Mouse (Mus musculus) left cerebral cortex, postnatal 25 days (tissue): ENCODE data around the gene Olfm3. TPM values are rescaled to one million over a fixed set of nuclear protein-coding genes. Genes with fewer than 3 reads are reported as not detected.
A peak's percentile ranks its signal among the peaks of the same experiment; 100 is the strongest.

ENCODE experiments used
- DNase-seq, 2 experiments: peaks; one replicate each; pipeline ENCODE4 v3.0.0; 2022; ENCODE audit warnings: low spot score in 2 of 2, mixed read lengths in 1 of 2
- intact Hi-C: fragments of 180-260 bp; cut with DNase I; formaldehyde crosslinking; loops from one replicate; pipeline ENCODE4 v1.15.1; 2025
- total RNA-seq, 2 experiments: library from RNA; stranded (reverse); gene quantifications; 2 replicates each; pipeline ENCODE4 v1.2.3; 2021

The Olfm3 gene
- total RNA-seq = 10 to 100 TPM; 38.2 to 46.2 TPM

DNA sequence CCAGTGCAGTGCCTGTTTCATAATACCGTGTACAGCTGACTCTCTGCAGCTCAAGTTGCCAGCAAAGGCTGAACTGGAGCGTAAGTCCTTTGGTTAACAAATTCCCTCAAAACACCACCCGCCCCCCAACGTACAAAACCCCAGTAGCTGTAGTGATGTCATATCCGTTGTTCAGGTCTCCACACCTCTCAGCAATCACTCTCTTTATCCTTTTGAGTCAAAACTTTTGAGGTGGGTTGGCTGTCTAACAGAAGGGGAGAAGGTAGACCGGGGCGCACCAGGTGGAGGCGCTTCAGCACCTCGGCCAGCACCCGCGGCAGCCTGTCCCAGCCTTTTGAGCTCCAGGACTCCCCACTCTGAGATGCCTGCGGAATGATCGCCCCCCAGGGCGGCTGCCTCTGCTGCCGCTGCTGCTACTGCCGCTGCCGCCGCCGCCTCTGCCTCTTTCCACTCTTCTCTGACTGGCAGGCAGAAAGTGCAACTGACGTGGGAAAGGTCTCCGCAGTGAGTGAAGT lies at the start of gene Olfm3:
Gene Olfm3 (plus strand): TSS at position 155 of the 515 bp plus-strand sequence.
- DNase-seq = peak; percentile 52 to 64
- intact Hi-C loops = loop anchor here (10.0 kb wide), 2 partner anchors 211 to 631 kb away; no protein-coding TSS in a partner anchor

DNA sequence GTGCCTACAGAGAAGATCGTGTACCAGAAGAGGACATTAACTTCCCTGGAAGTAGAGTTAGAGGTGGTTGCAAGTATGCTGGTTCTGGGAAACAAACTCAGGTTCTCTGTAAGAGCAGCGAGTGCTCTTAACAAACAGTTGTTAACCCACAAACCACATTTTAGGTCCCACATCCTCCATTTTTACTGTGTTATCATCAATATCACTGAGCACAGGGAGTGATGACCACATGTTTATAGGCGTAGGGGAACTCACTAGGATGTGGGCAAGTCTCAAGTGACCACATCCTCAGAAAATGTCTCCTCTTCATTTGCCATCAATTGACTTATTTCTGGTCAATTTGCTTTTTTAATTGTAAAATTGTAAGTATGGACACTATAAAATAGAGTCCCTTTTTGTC lies 14.1 kb upstream of the Olfm3 start:
- no peak for DNase-seq
- intact Hi-C loops = no loop called here

DNA sequence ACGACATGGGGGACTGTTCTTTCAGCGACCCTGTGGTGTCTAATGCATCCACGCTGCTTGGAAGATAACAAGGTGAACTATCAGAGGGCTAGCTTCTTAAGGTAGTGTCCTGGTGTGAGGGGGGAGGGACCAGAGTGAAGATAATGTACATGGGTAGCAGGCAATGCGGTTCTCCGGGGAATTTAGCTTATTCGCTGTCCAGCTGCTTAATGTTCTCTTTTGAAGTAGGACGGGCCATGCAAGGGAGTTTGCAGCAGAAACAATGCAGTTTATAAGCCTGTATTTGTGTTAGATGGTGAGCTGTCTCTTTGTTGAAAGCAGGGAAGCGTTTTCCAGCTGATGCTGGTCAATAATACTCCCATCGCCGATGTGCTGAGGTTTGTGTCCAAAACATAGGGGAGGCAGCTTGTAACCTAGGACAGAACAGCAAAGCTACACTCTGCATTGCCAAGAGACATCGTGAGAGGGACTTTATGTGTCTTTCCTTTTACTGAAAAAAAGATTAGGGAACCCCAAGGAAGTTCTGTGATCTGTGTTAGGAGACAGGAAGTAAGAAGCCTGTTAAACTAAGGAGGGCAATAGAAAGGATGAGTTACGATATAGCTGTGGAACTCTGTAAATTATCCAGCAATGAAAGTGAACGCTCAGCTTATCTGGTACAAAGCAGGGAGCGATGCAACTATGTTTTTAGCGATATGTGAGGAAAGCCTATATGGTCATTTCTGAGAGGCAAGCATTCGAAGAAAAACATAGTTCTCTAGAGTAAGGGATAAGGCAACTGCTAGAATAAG lies 950 bp downstream of the Olfm3 start:
- intact Hi-C loops = loop anchor here (10.0 kb wide), 2 partner anchors 210 to 630 kb away; no protein-coding TSS in a partner anchor
- peak; percentile 19 to 20 for DNase-seq

DNA sequence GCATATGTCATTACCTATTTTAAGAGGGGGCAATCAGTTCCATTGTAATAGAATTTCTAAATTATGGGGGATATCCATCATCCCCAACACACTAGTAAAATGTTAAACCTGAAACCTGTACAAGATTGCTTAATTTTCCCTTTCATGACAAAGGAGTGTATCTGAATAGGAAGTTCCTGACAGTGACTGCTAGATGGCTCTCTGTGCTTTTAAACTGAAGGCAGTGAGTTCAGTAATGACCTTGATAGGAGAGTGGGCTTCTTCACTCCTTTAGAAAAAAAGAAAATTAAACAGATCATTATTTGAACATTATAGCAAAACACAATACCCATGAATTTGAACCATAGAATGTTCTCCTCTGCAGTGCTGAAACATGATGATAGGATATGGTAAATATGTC lies 3.7 kb downstream of the Olfm3 start:
- intact Hi-C loops = loop anchor here (10.0 kb wide), 2 partner anchors 207 to 627 kb away; no protein-coding TSS in a partner anchor
- DNase-seq = no peak

DNA sequence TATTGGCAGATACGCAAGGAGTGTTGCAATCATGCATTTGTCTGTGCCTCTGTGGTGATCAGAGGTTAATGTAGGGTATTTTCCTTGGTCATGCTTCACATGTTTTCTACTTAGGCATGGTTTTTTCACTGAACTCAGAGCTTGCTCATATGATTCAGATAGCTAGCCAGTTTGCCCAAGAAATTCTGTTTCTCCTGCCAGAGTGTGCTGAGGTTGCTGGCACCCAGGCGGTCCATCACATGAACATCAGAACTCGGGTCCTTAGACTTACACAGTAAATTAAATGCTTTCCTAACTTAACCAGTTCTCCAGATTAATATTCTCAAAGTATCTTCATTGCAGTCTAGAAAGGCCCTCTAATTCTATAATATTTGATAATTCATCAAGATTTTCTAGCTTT lies 5.0 kb downstream of the Olfm3 start:
- DNase-seq = no peak
- intact Hi-C loops = loop anchor here (10.0 kb wide), 2 partner anchors 206 to 626 kb away; no protein-coding TSS in a partner anchor

DNA sequence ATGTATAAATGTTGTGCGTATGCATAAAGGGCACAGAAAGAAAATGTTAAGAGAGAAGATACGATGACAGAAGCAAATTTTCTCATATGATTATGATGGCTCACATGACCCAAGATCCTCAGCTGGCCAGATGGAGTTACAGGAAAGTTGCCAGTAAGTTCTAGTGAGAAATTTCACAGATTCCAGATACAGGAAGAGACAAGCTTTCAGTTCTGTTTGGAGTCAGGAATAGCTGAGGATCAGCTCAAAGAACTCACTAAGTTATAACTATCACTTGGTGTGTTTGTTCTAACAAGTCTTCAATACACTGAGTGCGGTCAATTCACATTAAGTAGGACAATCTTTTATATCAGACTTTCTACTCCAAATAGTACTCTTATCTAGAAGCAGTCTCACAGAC lies 16.2 kb downstream of the Olfm3 start:
- intact Hi-C loops = no loop called here
- peak in 1 of 2 experiments; percentile 42 for DNase-seq

DNA sequence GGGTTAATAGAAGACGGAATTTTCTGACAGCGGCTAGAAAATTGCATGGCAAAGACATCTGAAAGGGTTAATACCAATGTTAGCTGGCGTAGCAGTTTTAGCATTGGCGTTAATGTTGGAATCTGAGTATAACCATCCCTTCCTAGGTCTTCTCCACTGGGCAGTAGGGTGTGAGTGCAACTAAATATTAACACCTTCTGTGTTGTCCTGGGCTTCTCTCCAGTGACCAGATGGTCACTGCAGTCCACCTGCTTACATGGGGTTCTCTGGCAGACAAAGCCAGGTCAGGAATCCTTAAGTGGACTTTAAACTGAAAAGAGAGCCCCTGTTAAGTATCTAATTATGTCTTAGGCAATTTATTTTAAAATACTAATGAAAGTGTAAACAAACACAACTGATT lies 25.7 kb downstream of the Olfm3 start:
- intact Hi-C loops = no loop called here
- DNase-seq = no peak

DNA sequence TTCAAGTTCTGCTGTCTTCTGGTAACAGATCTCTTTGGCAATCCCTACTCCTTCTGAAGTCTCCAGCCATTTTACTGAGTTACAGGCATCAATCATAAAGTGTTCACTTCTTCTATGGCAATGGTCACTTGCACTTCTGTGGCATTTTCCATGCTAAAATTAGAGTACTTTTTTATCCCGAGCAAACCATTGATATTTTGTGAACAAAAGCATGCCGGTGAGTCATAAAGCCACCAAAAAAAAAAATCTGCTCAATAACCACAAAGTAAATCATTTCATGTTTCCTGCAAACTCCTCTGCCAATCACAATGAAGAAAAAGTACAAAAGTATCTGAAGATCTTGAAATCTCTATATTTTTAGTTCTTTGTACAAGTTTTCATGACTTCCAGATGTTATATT lies 26.5 kb downstream of the Olfm3 start:
- no peak for DNase-seq
- intact Hi-C loops = no loop called here

DNA sequence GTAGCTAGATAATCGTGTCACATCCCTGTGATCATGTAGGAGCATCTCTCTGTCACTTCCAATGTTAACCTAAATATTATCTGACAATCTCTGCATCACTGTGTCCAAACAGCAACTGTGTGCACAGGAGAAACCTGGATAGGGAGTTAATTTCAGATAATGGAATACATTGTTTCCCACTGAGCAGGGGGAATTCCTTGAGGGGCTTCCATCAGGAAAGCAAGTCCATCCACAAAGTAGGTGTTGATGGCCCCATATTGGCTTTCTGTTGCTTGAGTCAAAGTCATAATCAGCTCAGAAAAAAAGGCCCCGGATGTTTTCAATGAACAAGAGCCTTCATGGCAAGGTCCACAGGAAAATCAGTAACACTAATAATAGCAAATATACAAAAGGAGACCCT lies 26.9 kb downstream of the Olfm3 start:
- intact Hi-C loops = no loop called here

DNA sequence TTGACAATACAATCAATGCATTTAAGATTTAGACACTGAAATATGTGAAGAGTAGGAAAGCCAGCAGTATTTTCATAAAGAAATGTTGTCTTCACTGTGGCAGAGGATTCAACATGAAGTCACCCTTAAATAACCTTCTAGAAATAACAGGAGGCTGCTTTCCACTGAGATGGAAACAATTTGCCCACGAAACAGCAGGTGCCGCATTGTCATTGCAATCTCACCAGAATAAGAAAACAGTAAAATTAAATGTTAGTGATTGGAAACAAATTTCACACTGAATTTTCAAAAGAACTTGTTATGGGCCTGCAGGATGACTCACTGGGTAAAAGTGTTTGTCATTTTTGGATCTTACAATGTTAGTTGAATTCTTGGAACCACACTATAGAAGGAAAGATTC lies 29.0 kb downstream of the Olfm3 start:
- DNase-seq = peak in 1 of 2 experiments; percentile 28
- intact Hi-C loops = no loop called here

More for the DNA sequence above, 26.9 kb downstream of the Olfm3 start:
- no peak for DNase-seq

DNA sequence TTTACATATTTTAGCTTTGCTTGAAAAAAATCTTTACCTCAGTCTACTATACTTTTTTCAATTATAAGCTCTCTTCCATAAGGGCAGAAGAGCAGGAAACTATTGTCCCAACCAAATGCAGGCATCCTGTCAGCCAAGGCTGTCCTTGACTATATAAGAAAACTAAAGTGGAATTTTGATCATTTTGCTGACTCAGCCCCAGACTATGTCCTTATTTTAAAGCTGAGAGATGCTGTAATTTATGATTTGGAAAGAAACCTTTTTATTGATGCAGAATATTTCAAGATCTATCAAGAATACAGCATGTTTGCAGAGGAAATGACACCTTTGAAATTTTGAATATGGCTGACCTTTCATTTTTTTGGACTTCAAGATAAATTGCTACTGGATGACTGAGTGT lies 51.0 kb downstream of the Olfm3 start:
- DNase-seq = no peak
- intact Hi-C loops = no loop called here

DNA sequence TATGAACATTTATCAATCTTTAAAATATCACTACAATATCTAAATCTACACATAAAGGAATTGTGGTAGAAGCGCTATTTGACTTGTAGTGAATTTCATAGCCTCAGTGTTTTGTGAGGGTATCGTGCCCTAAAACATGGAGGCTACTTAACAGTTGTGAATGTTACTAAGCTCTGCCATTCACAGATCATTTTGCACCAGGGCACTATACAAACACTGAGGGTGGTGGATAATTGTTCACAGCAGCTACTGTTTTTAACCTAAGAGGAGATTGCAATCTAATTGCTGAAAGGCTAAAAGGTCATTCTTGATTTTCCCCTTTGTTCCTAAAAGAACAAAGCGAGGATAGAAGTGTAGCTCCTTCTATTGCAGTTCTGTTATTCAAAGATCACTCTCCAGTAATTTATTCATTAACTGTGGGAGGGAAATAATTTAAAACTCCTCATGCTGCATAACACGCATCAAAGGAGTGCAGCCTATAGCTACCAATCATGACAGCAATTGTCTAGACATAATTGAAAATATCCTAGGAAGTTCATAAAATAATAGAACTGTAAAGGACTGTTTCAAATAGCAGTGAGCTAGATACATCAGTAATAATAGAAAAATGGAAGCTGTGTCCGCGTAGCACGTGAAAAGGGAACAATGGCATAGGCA lies 55.6 kb downstream of the Olfm3 start:
- no peak for DNase-seq
- intact Hi-C loops = no loop called here

DNA sequence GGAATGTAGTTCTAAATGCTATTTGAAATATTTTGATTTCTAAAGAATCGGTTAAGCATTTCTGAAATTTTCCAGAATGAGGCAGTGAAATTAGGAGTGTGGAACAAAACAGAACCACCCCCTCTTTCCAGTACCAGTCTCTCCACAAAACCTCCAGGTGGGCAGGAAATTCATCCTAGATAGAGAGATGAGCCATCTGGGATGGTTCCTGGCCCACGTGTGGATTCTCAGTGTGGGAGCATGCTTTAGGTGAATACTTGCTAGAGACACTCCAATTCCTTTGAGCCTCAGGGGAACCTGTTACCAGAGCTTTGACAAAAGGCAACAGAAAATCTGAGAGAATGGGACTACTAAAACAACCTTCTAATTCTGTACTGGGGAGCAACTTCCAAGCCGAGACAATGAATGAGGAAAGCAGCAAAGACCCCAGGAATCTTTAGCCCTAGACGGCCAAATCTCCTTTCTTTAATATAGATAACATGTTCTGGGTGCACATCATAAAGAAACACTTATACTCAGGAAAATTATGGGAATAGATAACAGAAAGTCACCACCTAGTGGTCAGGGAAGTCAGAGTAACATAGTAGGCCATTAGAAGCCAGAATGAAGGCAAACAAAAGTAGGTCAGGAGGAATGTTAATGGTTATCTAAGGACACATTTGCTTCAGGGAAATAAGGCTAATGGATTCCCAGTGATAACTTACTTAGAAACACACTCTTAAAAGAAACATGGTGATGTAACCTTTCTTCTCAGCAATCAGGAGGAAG lies 58.6 kb downstream of the Olfm3 start:
- intact Hi-C loops = loop anchor here (5.0 kb wide), 1 partner anchor 65 kb away; no protein-coding TSS in a partner anchor
- peak; percentile 27 to 73 for DNase-seq

DNA sequence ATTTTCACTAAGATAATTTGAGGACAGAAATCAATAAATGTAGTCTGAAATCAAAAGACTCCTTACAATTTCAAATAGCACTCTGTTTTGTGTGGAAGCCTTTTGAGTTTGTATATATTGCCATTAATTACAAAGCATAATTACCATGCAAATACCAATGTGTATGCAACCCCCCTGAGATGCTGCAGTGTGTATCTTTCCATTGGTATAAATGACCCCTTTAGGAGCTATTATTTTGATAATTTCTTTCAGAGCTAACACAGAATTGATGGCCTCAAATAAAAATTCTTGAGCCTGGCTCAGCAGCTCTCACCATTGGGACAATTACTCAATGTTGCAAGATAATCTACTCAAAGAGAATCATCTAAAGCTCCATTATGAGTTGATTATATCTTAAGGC lies 67.3 kb downstream of the Olfm3 start:
- intact Hi-C loops = loop anchor here (1.0 kb wide), 1 partner anchor 16 kb away; no protein-coding TSS in a partner anchor

DNA sequence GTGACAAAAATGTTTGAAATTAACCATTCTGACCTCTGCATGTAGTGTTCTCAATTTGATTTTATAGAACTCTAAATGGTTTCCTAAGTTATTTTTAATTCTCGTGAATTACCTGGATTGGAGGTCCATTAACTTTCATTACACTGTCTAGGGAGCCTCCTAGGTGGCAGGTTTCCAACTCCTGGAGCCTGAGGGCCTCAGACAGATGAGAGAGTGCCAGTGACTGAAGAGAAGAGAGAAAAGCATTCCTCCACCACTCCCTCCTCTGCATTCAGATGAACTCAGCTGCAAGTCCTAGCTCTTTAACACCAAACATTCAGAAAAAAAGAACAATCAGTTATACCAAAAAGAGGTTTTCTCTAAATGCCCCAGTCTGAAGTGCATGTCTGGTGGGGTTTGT lies 68.6 kb downstream of the Olfm3 start:
- intact Hi-C loops = no loop called here
- DNase-seq = no peak

More for the DNA sequence above, 67.3 kb downstream of the Olfm3 start:
- DNase-seq = no peak

DNA sequence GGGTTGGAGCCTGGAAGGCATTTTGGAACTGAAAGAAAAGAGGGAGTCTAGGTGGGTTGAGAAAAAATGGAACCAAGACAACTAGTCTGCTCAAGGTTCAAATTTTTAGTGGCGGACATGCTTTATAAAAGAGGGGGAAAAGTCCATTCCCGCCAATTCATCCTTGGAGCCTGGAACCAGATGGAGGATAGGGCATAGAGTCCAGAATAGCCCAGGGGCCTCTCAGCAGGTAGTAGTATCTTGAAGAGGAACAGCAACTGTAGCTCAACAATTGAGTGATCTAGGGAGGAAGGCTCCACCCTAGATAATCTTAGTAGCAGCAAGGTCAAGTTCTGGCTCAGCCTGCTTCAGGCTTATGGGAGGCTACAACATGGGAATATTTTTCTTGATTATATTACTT lies 87.0 kb downstream of the Olfm3 start:
- intact Hi-C loops = no loop called here
- DNase-seq = no peak

DNA sequence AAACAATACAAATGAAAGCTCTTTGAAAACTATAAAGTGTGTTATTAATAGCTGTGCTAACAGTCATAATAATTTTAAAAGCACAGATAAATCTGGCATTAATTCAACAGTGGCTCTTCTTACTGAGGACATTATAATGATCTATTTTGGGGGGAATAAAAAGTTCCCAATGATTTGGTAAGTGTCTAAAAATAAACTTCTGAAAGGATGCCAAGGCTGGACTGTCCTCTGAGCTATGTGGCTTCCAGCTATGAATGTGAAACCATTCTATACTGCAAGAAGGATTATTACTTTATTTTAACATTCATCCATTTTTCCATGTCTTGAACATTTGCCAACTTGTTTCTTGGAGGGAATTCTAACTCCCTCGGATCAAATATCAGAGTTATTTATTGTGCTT lies 92.1 kb downstream of the Olfm3 start:
- intact Hi-C loops = no loop called here
- no peak for DNase-seq

DNA sequence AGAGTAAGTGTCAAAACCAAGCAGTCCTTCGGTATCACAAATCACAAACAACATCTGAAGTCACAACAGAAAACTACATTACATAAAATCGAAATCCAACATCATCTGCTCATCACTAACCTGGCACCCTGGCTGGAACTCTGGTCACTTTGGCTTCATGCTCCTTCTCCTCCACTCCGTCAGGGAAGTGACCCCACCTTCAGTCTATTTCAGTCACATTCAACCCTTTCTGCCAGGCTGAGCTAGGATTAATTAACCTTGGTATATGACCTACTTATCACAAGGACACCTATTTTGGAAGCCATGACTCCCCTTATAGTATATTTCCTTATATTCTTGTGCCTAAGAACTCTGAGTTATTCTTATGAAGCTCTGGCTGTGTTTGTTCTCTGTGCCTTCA lies 123.7 kb downstream of the Olfm3 start:
- intact Hi-C loops = loop anchor here (5.0 kb wide), 1 partner anchor 65 kb away; no protein-coding TSS in a partner anchor
- DNase-seq = no peak

DNA sequence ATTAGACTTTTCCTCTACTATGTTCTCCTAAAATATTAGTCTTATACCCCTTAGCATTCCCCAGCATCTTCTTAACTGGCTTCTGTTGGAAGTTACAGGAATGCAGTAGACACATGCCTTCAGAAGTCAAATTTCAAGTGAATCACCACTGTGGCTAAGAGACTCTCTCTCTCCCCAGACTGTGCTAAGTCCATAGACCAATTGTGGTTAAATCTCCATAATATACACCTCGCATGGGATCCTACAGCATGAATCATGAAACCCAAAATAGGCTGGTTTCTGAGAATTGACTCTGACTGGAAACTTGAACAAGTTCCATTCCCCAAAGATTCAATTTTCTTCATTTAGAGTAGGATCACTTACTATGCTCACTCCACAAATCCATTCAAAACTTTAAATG lies 124.2 kb downstream of the Olfm3 start:
- DNase-seq = peak in 1 of 2 experiments; percentile 82
- intact Hi-C loops = loop anchor here (5.0 kb wide), 1 partner anchor 66 kb away; no protein-coding TSS in a partner anchor

DNA sequence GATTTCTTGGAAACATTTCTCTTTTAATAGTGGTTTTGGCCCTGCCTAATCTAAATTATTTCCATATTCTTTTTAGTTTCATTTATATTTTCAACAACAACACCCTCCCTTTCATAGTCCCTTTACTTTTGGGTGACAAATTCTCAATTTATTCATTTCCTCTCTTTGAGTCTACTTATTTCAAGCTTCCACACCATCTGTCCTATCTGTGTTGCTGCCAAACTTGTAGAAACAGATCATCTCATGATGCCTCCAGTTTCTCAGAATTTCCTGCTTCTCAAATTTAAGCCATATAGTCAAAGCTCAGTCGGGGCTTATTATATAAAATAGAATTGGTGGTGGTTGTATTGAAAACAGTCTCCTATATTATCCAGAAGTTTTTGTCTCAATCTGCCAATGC lies 124.7 kb downstream of the Olfm3 start:
- peak; percentile 34 to 94 for DNase-seq
- intact Hi-C loops = loop anchor here (5.0 kb wide), 1 partner anchor 66 kb away; no protein-coding TSS in a partner anchor
